Mouse (Mus musculus): ENCODE measurements around the gene Zdhhc16.

GRCm38 (mm10) chr19:41919471-41919870, 13.8 kb upstream of the Zdhhc16 start:
- TF ChIP-seq CTCF (IDR thresholded peaks at IDR 0.05; ENCODE audit: borderline replicate concordance, insufficient read depth, low read length) (no peak), POLR2A (IDR thresholded peaks at IDR 0.05; ENCODE audit: low read depth, low read length) (no peak)
